Mouse (Mus musculus): Measurements from ENCODE around the gene Olfr457.

DNA sequence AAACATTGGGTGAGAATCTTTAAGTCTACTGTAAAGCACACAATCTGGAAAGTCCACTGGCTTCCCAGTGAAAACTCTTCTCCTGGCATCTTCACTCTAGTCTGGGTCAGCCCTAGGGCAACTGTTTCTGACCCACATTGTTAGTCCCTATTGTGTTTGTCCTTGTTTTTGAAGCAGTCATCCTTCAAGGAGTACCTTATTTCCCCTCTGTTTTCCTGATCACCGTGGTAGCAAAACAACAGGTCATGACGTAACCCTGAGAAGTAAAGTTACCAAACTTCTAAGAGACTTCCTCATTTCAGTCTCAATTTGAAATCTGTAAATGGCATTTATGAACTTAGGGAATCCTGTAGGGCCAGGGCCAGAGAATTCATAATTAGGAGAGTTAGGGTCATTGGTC is 54.7 kb downstream of the Olfr457 start:
- TF ChIP-seq POLR2A (IDR thresholded peaks at IDR 0.05; ENCODE audit: insufficient read depth, low read length) = no peak
- no peak for TF ChIP-seq CTCF (IDR thresholded peaks at IDR 0.05; ENCODE audit: low read depth, low read length)

All from ES-Bruce4 (cell line).